Mouse (Mus musculus) left cerebral cortex, adult 2 months (tissue): ENCODE measurements at regions not wholly inside any gene's neighbourhood (a gene's known extent, or its start where the extent isn't known, plus 50 kb on each side); places are given as distances from the start of the nearest gene placed in this dataset.

ENCODE experiments used
- DNase-seq, 2 experiments: peaks; one replicate each; pipeline ENCODE4 v3.0.0; 2021 to 2022; ENCODE audit warnings: low spot score in 2 of 2, mixed read lengths in 1 of 2; ENCODE audit errors: extremely low spot score in 1 of 2
- H3K27ac ChIP-seq: fragments of 200-600 bp; 2 replicates; pipeline ENCODE4 v1.8.1; 2022
- H3K4me3 ChIP-seq: fragments of 200-600 bp; 2 replicates; pipeline ENCODE4 v1.8.1; 2022
- CTCF ChIP-seq: fragments of 200-600 bp; IDR thresholded peaks from 2 replicates; pipeline ENCODE4 v1.8.1; 2022; ENCODE audit warnings: antibody characterized with exemption, mild to moderate bottlenecking, moderate library complexity
- intact Hi-C: fragments of 180-260 bp; cut with DNase I; formaldehyde crosslinking; loops from one replicate; pipeline ENCODE4 v1.15.1; 2025

- intact Hi-C loops: no loop called here
- TF ChIP-seq CTCF: no peak
- DNase-seq: no peak
- Histone ChIP-seq H3K4me3 (no peak overlapping the region), H3K27ac (no peak overlapping the region)
These were observed 335.0 kb downstream of the Ptprc start for GRCm38 (mm10) chr1:137840531-137840930.

- no peak for TF ChIP-seq CTCF
- Histone ChIP-seq H3K27ac (no peak overlapping the region), H3K4me3 (no peak overlapping the region)
- intact Hi-C loops: no loop called here
- no peak for DNase-seq
These were observed 335.8 kb downstream of the Ptprc start for GRCm38 (mm10) chr1:137839703-137840102.

- no peak for TF ChIP-seq CTCF
These were observed 336.2 kb downstream of the Ptprc start for GRCm38 (mm10) chr1:137839263-137839662.

GRCm38 (mm10) chr1:137838357-137838756, 337.2 kb downstream of the Ptprc start:
- DNase-seq: no peak
- no peak for TF ChIP-seq CTCF
- intact Hi-C loops: no loop called here
- Histone ChIP-seq H3K4me3 (no peak overlapping the region), H3K27ac (no peak overlapping the region)

More at GRCm38 (mm10) chr1:137839263-137839662, 336.2 kb downstream of the Ptprc start:
- intact Hi-C loops: no loop called here
- no peak overlapping the region for H3K27ac ChIP-seq
- no peak overlapping the region for H3K4me3 ChIP-seq
- DNase-seq: no peak

- Histone ChIP-seq H3K27ac (no peak overlapping the region), H3K4me3 (no peak overlapping the region)
- no peak for DNase-seq
- intact Hi-C loops: no loop called here
- TF ChIP-seq CTCF: no peak
These were observed 342.0 kb downstream of the Ptprc start for GRCm38 (mm10) chr1:137833535-137833934.

GRCm38 (mm10) chr1:137831284-137831683, 344.2 kb downstream of the Ptprc start:
- no peak for TF ChIP-seq CTCF
- Histone ChIP-seq H3K27ac (no peak overlapping the region), H3K4me3 (no peak overlapping the region)
- DNase-seq: no peak
- intact Hi-C loops: no loop called here

- TF ChIP-seq CTCF: no peak
- no peak overlapping the region for H3K4me3 ChIP-seq
- intact Hi-C loops: no loop called here
- no peak for DNase-seq
- no peak overlapping the region for H3K27ac ChIP-seq
These were observed 348.1 kb downstream of the Ptprc start for GRCm38 (mm10) chr1:137827379-137827778.

- Histone ChIP-seq H3K27ac (no peak overlapping the region), H3K4me3 (no peak overlapping the region)
- DNase-seq: no peak
- intact Hi-C loops: no loop called here
- no peak for TF ChIP-seq CTCF
These were observed 360.1 kb downstream of the Ptprc start for GRCm38 (mm10) chr1:137815401-137815888.

GRCm38 (mm10) chr1:137814556-137814955, 361.0 kb downstream of the Ptprc start:
- no peak for DNase-seq
- intact Hi-C loops: no loop called here
- no peak for TF ChIP-seq CTCF
- Histone ChIP-seq H3K4me3 (no peak overlapping the region), H3K27ac (no peak overlapping the region)

GRCm38 (mm10) chr1:137813716-137814115, 361.8 kb downstream of the Ptprc start:
- no peak for DNase-seq
- TF ChIP-seq CTCF: no peak
- Histone ChIP-seq H3K4me3 (no peak overlapping the region), H3K27ac (no peak overlapping the region)
- intact Hi-C loops: no loop called here

GRCm38 (mm10) chr1:137811981-137812380, 363.5 kb downstream of the Ptprc start:
- Histone ChIP-seq H3K4me3 (no peak overlapping the region), H3K27ac (no peak overlapping the region)
- TF ChIP-seq CTCF: no peak
- DNase-seq: no peak
- intact Hi-C loops: no loop called here

- DNase-seq: no peak
- Histone ChIP-seq H3K27ac (no peak overlapping the region), H3K4me3 (no peak overlapping the region)
- no peak for TF ChIP-seq CTCF
- intact Hi-C loops: no loop called here
These were observed 368.8 kb downstream of the Ptprc start for GRCm38 (mm10) chr1:137806742-137807141.

GRCm38 (mm10) chr1:137806252-137806651, 369.3 kb downstream of the Ptprc start:
- H3K4me3 ChIP-seq: no peak overlapping the region
- H3K27ac ChIP-seq: no peak overlapping the region
- intact Hi-C loops: no loop called here
- TF ChIP-seq CTCF: no peak
- DNase-seq: no peak
